Mouse (Mus musculus): ENCODE measurements around the gene Mapk8ip3. TPM values are rescaled to one million over a fixed set of nuclear protein-coding genes. Genes with fewer than 3 reads are reported as not detected.

Mapk8ip3 gene
- polyA plus RNA-seq, 1 experiment from 2014 or later: 112 TPM

DNA sequence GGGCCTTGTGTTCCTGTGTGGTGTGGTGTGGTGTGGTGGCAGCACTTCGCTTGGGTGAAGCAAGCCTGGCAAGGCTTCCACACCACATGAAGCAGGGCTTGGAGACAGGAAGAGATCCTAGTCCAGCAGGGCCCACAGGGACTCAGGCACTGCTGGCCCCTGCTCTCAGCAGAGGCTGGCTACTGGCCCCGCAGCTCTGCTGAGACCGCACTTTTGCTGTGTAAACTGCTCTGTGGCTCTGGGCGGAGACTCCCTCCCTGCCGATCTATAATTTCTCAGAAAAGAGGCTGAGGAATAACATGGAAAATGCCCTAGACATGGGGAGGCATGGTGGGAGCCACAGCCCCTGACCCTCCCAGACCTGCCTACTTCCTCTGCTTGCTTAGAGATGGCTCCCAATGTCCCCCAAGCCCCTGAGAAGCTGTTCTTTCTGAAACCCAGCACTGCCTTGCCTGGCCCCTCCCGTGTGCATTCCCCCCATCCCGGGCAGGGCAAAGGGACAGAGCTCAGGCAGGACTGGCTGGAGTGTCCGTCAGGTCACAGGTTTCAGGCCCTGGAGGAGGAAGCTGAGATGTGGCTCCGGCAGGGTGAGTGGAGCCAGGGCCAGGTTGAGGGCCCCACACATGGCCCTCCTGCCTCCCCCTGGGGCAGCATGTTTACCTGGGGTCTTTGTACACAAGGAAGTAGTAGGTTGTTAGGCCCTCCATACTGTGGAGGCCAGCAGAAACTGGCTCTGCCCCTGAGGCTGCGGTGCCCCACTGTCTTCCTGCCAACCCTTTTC is 59.3 kb downstream of the Mapk8ip3 start:
- no peak overlapping the region for H3K4me3 ChIP-seq
- H3K36me3 ChIP-seq (replicated peaks): no peaks in the 10 kb centered on the region; the same call in 1 of the 2 replicates
- H3K4me2 ChIP-seq: no peak overlapping the region
- 0 out of 2 replicates have a peak overlapping the region, but pooled peaks have one; percentile 6 for H3K9ac ChIP-seq
- 67% methylated on average over 10 of the region's 10 CpGs for WGBS
- no peaks in the 10 kb centered on the region for H3K9me3 ChIP-seq
- H3K27me3 ChIP-seq (replicated peaks): no peaks in the 10 kb centered on the region
- no peak overlapping the region for H3K27ac ChIP-seq
- H3K4me1 ChIP-seq: no peaks in the 10 kb centered on the region
- ATAC-seq (replicated peaks): no peak

GRCm38 (mm10) chr17:24874989-24875388 is 61.8 kb downstream of the Mapk8ip3 start:
- H3K9me3 ChIP-seq: no peaks in the 10 kb centered on the region
- no peak for ATAC-seq (replicated peaks)
- WGBS: 82% methylated on average over 8 of the region's 8 CpGs
- H3K9ac ChIP-seq: no peak overlapping the region
- H3K4me2 ChIP-seq: no peak overlapping the region
- no peaks in the 10 kb centered on the region for H3K27me3 ChIP-seq (replicated peaks)
- no peaks in the 10 kb centered on the region for H3K36me3 ChIP-seq (replicated peaks)
- H3K4me1 ChIP-seq: no peaks in the 10 kb centered on the region
- no peak overlapping the region for H3K27ac ChIP-seq
- no peak overlapping the region for H3K4me3 ChIP-seq

DNA sequence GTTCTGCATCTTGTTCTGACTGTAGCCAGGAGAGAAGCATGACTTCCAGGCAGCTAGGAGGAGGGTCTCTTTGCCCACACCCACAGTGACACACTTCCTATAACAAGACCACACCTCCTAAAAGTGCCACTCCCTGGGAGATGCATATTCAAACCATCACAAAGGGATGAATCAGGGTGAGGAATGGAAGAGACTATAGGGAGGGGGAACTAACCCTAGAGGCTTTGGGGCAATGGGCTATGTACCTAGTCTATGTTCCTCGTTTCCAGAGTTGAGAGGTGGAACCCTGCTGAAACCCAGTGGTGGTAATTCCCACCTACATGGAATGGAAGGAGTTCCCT is 62.4 kb downstream of the Mapk8ip3 start:
- H3K36me3 ChIP-seq (replicated peaks): no peaks in the 10 kb centered on the region
- no peak overlapping the region for H3K4me3 ChIP-seq
- H3K9me3 ChIP-seq: no peaks in the 10 kb centered on the region
- ATAC-seq (replicated peaks): no peak
- H3K4me1 ChIP-seq: no peaks in the 10 kb centered on the region
- H3K27ac ChIP-seq: no peak overlapping the region
- H3K9ac ChIP-seq: no peak overlapping the region
- no peaks in the 10 kb centered on the region for H3K27me3 ChIP-seq (replicated peaks)
- H3K4me2 ChIP-seq: no peak overlapping the region
- WGBS: 40% methylated on average over 1 of the region's 1 CpGs

GRCm38 (mm10) chr17:24873695-24874404 is 62.9 kb downstream of the Mapk8ip3 start:
- no peaks in the 10 kb centered on the region for H3K9me3 ChIP-seq
- no peak overlapping the region for H3K4me3 ChIP-seq
- WGBS: 53% methylated on average over 4 of the region's 4 CpGs
- H3K4me1 ChIP-seq: no peaks in the 10 kb centered on the region
- no peaks in the 10 kb centered on the region for H3K36me3 ChIP-seq (replicated peaks)
- H3K4me2 ChIP-seq: no peak overlapping the region
- H3K9ac ChIP-seq: no peak overlapping the region
- no peak overlapping the region for H3K27ac ChIP-seq
- no peak for ATAC-seq (replicated peaks)
- H3K27me3 ChIP-seq (replicated peaks): no peaks in the 10 kb centered on the region

GRCm38 (mm10) chr17:24867914-24868313 is 68.9 kb downstream of the Mapk8ip3 start:
- no peak overlapping the region for H3K4me2 ChIP-seq
- no peak overlapping the region for H3K9ac ChIP-seq
- no peaks in the 10 kb centered on the region for H3K27me3 ChIP-seq (replicated peaks)
- no peak overlapping the region for H3K27ac ChIP-seq
- H3K9me3 ChIP-seq: no peaks in the 10 kb centered on the region
- no peak overlapping the region for H3K4me3 ChIP-seq
- H3K4me1 ChIP-seq: no peaks in the 10 kb centered on the region
- 0 out of 2 replicates have a peak, but pooled peaks cover 5% of the 10 kb centered on the region for H3K36me3 ChIP-seq (replicated peaks)
- no peak for ATAC-seq (replicated peaks)
- 95% methylated on average over 10 of the region's 10 CpGs for WGBS

DNA sequence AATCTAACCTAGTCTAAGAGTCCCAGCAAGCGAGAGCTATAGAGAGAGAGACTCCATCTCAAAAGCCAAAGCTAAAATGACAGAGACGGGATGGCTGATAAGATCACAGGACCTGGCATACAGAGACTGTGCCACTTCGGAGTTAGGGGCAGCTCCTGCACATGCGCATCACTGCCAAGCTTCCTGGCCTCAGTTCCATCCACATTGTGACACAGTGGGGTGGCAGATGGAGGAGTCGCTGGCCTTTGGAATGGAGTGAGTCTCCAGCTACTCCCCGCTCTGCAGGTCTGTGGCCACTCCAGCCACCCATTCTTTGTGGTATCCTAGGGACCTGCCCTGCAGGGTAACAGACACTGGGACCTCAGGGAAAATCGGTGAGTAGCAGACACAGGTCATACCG is 71.0 kb downstream of the Mapk8ip3 start, which contains the start of gene Igfals:
Igfals (plus strand) TSS at position 222 of the 400 bp plus-strand sequence.
- WGBS: 90% methylated on average over 8 of the region's 8 CpGs

DNA sequence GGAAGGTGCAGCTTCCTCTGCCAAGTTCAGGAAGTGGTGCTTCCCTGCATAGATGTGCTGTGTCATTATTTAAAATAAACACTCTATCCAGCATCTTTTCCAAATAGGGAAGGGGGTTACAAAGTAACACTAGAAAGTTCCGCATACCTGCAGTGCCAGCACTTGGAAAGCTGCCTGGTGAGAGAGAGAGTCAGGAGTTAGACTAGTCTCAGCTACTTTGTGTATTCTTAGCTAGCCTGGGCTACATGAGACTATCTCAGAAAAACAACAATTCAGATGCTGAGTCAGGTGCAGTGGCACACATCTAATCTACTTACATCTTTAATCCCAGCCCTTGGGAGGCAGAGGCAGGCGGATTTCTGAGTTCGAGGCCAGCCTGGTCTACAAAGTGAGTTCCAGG is 75.0 kb downstream of the Mapk8ip3 start:
- Histone ChIP-seq H3K27me3 (replicated peaks) (no peaks in the 10 kb centered on the region), H3K9ac (no peak overlapping the region), H3K9me3 (no peaks in the 10 kb centered on the region), H3K4me1 (no peaks in the 10 kb centered on the region), H3K4me3 (no peak overlapping the region), H3K36me3 (replicated peaks) (peaks cover 14% of the 10 kb centered on the region; the same call in 1 of the 2 replicates), H3K27ac (no peak overlapping the region), H3K4me2 (no peak overlapping the region)
- no peak for ATAC-seq (replicated peaks)
- WGBS: 95% methylated on average over 3 of the region's 3 CpGs

More for the DNA sequence above, 71.0 kb downstream of the Mapk8ip3 start, which contains the start of gene Igfals:
- Histone ChIP-seq H3K9ac (no peak within 1 kb of the TSS), H3K4me2 (no peak within 1 kb of the TSS), H3K4me3 (no peak within 1 kb of the TSS), H3K27ac (no peak within 1 kb of the TSS), H3K4me1 (no peaks in the 10 kb centered on the region), H3K27me3 (replicated peaks) (no peaks in the 10 kb centered on the region), H3K36me3 (replicated peaks) (0 out of 2 replicates have a peak, but pooled peaks cover 14% of the 10 kb centered on the region), H3K9me3 (no peaks in the 10 kb centered on the region)
- no peak for ATAC-seq (replicated peaks)

GRCm38 (mm10) chr17:24860076-24860475 is 76.7 kb downstream of the Mapk8ip3 start:
- Histone ChIP-seq H3K4me1 (no peaks in the 10 kb centered on the region), H3K4me3 (no peak overlapping the region), H3K27ac (no peak overlapping the region), H3K4me2 (no peak overlapping the region), H3K27me3 (replicated peaks) (no peaks in the 10 kb centered on the region), H3K9me3 (no peaks in the 10 kb centered on the region), H3K9ac (no peak overlapping the region), H3K36me3 (replicated peaks) (peaks cover 8% of the 10 kb centered on the region; the same call in 1 of the 2 replicates)
- 92% methylated on average over 8 of the region's 8 CpGs for WGBS
- ATAC-seq (replicated peaks): no peak

- Histone ChIP-seq H3K36me3 (replicated peaks) (peaks cover 8% of the 10 kb centered on the region; the same call in 1 of the 2 replicates), H3K4me1 (no peaks in the 10 kb centered on the region), H3K9me3 (no peaks in the 10 kb centered on the region), H3K9ac (no peak overlapping the region), H3K27me3 (replicated peaks) (no peaks in the 10 kb centered on the region), H3K4me2 (no peak overlapping the region), H3K27ac (no peak overlapping the region), H3K4me3 (no peak overlapping the region)
- 92% methylated on average over 6 of the region's 6 CpGs for WGBS
- no peak for ATAC-seq (replicated peaks)
Observed at GRCm38 (mm10) chr17:24858967-24859366, 77.8 kb downstream of the Mapk8ip3 start.

- no peak overlapping the region for H3K27ac ChIP-seq
- H3K4me3 ChIP-seq: no peak overlapping the region
- no peak for ATAC-seq (replicated peaks)
- H3K36me3 ChIP-seq (replicated peaks): peaks cover 8% of the 10 kb centered on the region; the same call in 1 of the 2 replicates
- no peaks in the 10 kb centered on the region for H3K4me1 ChIP-seq
- 90% methylated on average over 8 of the region's 8 CpGs for WGBS
- H3K9me3 ChIP-seq: no peaks in the 10 kb centered on the region
- H3K27me3 ChIP-seq (replicated peaks): no peaks in the 10 kb centered on the region
- no peak overlapping the region for H3K9ac ChIP-seq
- no peak overlapping the region for H3K4me2 ChIP-seq
Observed at GRCm38 (mm10) chr17:24857831-24858470, 78.8 kb downstream of the Mapk8ip3 start.

DNA sequence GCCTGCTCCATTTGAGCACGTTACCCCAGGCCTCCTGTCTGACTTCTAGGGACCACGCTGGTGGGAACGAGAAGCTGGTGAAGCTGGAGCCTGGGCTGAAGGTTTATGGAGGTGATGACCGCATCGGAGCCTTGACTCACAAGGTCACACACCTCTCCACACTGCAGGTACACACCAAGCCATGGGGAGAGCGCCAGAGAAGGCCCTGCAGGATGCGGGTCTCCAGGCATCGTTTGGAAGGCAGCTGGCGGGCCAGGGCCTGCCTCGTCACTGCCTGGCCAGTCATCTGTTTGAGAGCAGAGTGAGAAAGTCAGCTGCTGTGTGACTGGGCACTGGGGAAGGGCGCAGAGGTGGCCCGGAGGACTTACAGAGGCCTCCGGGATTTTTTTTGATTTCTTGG is 80.2 kb downstream of the Mapk8ip3 start:
- H3K4me3 ChIP-seq: no peak overlapping the region
- H3K9me3 ChIP-seq: no peaks in the 10 kb centered on the region
- no peaks in the 10 kb centered on the region for H3K27me3 ChIP-seq (replicated peaks)
- no peak for ATAC-seq (replicated peaks)
- H3K27ac ChIP-seq: no peak overlapping the region
- no peak overlapping the region for H3K9ac ChIP-seq
- WGBS: 92% methylated on average over 13 of the region's 13 CpGs
- no peak overlapping the region for H3K4me2 ChIP-seq
- peaks cover 3% of the 10 kb centered on the region for H3K4me1 ChIP-seq
- H3K36me3 ChIP-seq (replicated peaks): peaks cover 7% of the 10 kb centered on the region; the same call in 1 of the 2 replicates

DNA sequence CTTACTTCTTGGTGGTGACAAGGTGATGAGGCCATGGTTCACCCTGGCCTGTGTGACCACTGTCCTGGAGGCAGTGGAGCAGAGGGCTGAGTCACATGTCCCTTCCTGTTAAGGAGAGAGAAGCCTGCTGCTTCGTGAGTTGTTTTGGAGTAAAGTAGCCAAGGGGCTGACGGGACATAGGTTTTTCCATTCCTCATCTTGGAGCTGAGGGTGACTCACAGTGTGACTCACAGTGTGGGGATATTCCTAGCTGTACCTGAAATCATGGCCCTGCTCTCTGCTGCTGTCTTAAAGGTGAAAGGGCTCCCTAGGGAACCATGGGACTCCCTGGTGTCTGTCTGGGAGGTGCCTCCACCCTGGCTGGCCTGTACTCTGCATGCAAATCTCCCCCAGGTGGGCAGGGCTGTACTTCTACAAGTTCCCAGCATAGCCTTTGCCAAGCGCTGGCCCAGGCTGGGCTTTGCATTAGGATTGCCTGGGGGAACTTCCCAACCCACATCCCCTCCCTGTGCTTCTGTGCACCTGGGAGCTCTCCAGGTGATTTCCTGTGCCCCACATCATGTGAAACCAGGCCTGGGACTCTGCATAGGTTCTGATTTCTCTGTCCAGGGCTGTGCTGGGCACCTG is 80.8 kb downstream of the Mapk8ip3 start:
- H3K27me3 ChIP-seq (replicated peaks): no peaks in the 10 kb centered on the region
- H3K36me3 ChIP-seq (replicated peaks): peaks cover 3% of the 10 kb centered on the region; the same call in 1 of the 2 replicates
- ATAC-seq (replicated peaks): no peak
- H3K9ac ChIP-seq: no peak overlapping the region
- no peak overlapping the region for H3K27ac ChIP-seq
- H3K9me3 ChIP-seq: no peaks in the 10 kb centered on the region
- no peak overlapping the region for H3K4me2 ChIP-seq
- peaks cover 9% of the 10 kb centered on the region for H3K4me1 ChIP-seq
- WGBS: 84% methylated on average over 3 of the region's 3 CpGs
- H3K4me3 ChIP-seq: no peak overlapping the region
